Mouse (Mus musculus): ENCODE measurements around the gene Rdh16f1.
"Not testable (repeated sequence)": the region's sequence is repeated elsewhere in the genome, so short reads cannot be mapped to it uniquely, and the experiment has no call there.

Gene Rdh16f1

DNA sequence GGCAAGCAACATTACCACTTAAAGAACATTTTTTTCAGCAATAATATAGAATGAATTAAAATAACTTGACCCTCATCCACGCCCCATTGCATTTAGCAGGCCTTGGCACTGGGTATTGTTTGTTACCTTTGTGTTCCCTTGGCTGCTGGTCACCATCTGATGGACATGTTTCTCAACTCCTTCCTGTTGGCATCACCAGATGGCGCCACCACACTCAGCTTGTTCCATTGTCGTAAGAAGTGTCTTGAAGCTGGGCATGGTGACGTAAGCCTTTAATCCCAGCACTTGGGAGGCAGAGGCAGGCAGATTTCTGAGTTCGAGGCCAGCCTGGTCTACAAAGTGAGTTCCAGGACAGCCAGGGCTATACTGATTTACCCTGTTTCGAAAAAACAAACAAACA is 65.8 kb downstream of the Rdh16f1 start:
- no peak for DNase-seq (ENCODE audit: low spot score in 2 of 2)

DNA sequence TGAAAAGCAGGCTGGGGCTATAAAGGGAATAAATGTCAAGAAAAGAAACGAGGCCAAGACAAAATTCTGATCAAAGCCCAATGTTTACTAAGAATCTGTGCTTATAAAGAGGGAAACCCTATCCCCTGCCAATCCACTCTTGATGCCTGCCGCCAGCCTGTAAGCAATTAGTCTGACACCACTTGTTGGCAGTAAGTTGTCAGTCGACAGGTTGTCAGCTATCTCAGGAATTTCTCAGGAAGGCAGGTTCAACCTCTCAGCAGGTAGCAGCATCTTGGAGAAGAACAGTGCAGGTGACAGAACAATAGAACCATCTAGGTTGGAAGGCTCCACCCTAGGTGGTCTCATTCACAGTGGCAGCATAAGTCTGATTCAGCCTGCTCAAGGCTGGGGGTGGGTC is 69.5 kb downstream of the Rdh16f1 start:
- no peak for DNase-seq (ENCODE audit: low spot score in 2 of 2)

DNA sequence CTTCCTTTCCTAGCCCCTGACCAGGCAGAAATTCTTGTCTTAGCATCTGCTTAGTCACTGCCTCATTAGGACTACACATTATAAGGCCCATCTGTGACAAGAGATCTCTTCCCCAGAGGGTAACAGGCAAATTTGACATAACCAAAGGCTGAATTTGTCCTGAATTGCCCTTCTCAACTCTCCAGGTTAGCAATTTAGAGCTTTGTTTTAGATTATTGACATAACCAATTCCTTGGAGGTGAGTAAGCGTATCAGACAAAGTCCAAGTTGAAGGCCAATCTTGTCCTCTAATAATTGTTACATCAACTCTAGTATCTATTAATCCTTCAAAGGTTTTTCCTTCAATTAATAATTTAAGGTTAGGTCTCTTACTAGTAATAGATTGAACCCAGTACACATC is 74.6 kb downstream of the Rdh16f1 start:
- not testable (repeated sequence) for DNase-seq (ENCODE audit: low spot score in 2 of 2)

DNA sequence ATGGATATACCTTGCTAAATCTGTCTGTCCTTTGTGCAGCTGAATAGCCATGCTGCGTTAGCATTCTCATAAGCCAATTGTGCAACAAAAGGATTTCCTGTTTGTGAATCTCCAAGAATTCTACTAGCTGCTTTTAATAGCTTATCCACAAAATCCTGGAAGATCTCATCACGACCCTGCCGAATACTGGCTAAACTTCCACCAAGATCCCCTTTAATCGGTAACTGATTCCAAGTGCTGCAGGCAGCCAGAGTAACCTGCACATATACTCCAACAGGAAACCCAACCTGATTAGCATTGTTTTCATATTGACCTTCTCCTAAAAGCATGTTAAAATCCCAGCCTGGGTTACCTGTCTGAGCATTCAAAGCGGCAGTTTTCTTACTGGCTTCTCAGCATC is 75.7 kb downstream of the Rdh16f1 start:
- DNase-seq (ENCODE audit: low spot score in 2 of 2): no peak

DNA sequence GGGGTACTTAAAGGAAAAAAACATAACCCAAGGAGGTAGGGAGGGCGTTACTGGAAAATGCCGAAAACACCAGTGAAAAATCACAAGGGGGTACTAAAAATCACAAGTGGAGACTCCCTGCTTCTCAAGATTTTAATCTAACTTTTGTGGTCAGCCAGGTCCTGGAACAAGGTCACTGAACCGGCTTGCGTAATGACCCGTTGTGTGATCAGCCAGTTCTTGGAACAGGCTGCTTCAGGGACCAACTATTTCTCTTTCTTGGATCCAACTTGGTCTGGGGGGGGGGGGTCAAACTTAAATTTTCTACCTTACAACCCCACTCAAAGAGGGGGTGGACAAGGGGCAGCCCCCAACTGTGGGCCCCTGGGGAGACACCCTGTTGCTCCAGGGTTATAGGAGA is 78.2 kb downstream of the Rdh16f1 start:
- DNase-seq (ENCODE audit: low spot score in 2 of 2): not testable (repeated sequence)

DNA sequence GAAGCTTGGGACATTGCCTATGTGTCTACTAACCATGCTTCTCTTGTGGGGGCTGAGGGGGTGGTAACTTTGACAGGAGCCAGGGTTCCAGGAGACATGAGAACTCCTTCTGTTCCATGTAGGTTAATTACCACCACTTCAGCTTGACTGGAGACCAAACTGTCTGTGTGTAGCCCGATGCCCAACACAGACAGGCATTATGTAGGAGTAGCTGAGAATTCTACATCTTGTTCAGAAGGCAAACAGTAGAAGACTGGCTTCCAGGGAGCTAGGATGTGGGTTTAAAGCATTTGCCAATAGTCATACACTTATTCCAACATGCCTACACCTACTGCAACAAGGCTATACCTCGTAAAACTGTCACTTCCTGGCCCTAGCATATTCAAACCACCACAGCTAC is 79.0 kb downstream of the Rdh16f1 start:
- DNase-seq (ENCODE audit: low spot score in 2 of 2): no peak

DNA sequence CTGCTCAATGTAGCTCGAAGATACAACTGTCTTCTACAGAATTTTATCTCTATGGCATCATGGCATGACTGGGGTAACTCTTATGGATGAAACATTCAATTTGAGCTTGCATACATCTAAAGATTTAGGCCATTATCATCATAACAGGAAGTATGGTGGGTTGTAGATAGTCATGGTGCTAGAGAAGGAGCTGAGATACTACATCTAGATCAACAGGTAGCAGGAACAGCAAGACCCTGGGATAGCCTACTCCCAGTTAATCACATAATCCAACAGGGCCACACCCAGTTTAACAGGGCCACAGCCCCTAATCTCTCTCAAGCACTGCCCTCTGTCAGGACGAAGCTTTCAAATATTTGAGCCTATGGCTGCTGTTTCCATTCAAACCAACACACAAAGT is 81.2 kb downstream of the Rdh16f1 start:
- DNase-seq (ENCODE audit: low spot score in 2 of 2): no peak

Data from frontal cortex, postnatal 10 days (tissue).